Mouse (Mus musculus) adrenal gland (tissue): ENCODE results near the gene Ank3.

Source experiments
- intact Hi-C: fragments of 180-260 bp; cut with DNase I; formaldehyde crosslinking; loops from one replicate; pipeline ENCODE4 v1.15.1; 2025

The Ank3 gene

DNA sequence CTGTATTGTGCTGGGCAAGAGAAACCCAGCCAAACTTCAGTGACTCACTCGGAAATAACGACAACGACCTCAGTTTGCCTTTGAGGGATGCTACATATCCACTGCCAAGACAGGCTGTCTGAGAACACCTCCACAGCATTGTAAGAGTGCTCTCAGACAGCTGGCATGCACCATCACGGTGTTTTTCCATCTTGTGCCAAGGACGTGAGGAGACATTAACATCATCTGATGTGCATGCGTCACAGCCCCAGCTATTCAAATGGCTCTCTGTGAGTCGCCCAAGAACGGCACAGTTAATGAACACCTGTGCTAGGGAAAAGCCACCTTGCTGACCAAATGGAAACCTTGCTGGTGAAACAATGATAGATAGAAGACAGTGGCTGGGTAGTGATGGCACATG, 633.4 kb downstream of the Ank3 start:
- intact Hi-C loops = no loop called here

DNA sequence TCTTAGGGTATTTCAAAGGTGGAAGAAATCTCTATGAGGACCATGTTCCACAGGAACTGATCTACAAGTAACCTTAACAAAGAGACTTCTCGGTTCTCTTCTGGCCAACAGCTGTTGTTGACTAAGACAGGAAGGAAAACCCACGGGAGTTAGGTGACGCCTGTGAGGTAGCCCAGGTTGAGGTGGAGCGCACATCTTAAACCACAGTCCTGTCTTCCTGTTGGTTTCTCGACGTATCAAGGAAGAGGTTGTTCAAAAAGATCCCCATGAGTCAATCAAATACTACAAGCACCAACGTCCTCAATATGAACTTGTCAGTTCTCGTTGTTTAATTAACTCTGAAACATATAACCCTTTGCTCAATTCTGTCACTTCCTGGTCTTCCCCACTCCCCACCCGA, 634.4 kb downstream of the Ank3 start:
- intact Hi-C loops = no loop called here

DNA sequence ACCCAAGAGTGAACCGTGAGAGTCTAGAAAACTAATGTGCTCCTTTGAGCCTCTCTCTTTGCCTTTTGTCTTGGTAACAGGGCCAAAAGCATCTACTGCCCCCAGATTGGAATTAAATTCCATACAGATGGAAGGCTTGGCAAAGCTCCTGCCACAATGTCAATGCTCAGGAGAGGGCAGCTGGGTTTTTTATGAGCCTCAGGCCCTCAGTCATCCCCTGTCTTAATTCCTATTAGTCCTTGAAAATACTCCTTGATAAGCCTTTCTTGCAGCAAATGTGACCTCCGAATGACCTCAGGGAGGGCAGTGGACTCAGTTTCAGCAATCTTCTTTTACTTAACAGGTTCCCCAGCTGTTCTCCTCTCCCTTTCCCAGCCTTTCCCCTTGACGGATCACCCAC, 635.3 kb downstream of the Ank3 start:
- intact Hi-C loops = no loop called here

DNA sequence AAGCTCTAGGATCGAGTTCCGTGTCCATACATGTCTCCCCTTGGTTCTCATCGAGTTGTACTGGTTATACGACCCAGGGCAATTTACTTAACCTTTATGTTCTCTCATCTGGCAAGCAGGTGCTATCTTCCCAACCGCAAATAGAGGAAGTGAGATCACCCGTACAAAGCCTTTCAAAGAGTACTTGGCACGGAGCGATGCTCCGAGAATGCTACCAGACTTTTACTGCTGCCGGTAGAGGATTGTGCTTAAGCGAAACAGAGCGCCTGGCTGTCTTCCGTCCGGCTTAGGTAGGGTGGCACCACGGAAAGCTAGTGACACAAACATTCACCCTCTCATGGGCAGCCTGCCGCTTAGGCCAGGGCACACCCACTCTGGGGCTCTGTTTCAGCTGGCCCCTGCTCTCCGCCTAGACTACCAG, 641.3 kb downstream of the Ank3 start:
- intact Hi-C loops = no loop called here

- intact Hi-C loops = no loop called here
Observed at GRCm38 (mm10) chr10:70041562-70041961, 643.0 kb downstream of the Ank3 start.

GRCm38 (mm10) chr10:70045722-70046121, 647.1 kb downstream of the Ank3 start:
- intact Hi-C loops = no loop called here

GRCm38 (mm10) chr10:70049771-70050170, 651.2 kb downstream of the Ank3 start:
- intact Hi-C loops = no loop called here

DNA sequence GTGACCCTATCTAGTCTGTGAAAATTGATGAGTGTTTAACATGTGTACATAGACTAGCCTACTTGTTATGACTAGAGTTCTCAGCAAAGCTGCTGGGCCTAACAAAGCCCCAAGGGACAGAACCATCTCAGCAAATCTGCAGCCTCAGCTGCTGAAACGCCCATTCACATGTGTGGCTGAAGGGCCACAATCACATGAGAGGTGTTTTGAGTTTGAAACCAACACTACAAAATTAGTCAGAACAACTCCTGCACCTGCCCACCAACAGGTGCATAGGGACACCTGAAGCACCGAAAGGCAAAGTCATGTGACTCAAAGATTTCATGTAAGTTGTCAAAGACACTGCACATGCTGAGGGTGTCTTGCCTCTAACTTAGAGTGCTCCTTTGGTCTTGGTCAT, 656.7 kb downstream of the Ank3 start:
- intact Hi-C loops = no loop called here

DNA sequence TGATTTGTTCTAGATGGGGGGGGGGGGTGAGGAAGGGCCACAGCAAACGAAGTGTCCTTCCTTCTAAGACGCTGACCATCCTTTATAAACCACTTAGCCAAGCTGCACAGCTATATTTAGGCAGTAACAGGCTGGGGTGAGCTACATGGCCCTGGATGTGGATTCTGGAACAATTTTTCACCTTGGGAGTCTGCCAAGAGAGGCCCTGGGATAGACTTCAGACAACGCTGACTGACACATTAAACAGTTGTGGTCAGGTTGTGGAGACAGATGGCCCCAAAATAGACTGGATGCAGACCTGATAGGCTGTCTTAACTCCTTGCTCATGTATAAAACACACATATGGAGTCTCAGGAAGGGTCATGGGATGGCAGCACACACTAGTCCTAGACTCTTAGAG, 658.5 kb downstream of the Ank3 start:
- intact Hi-C loops = no loop called here

DNA sequence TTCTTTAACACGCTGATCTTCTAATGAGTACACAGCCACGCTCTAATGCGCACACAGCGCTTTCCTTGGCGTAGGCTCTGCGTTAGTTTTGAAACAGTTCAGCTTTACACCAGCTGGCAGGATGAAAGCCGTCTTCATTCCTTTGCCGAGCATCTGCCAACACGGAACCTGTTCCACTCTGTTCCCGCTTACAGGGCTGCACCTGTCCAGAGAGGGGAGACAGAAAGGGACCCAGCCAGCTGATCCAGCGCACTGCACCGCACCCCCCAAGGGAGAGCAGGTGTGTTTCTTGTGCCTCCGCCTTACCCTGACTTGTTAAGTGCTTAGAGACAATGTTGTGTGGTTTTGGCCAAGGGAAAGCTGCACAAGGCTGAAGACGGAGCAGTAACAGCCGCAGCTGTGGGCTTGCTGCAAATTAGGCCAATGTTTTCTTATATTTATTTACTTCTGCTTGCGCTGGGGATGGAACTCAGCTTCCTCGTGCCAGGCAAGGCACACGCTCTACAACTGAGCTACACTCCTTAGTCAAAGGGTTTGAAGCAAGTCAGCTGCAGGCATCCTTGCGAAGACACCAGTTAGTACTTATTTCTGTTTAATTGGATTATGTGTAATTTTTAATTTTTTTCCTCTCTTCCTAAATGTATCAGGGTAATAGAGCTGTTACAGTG, 661.6 kb downstream of the Ank3 start:
- intact Hi-C loops = no loop called here

GRCm38 (mm10) chr10:70060689-70061081, 662.1 kb downstream of the Ank3 start:
- intact Hi-C loops = no loop called here

DNA sequence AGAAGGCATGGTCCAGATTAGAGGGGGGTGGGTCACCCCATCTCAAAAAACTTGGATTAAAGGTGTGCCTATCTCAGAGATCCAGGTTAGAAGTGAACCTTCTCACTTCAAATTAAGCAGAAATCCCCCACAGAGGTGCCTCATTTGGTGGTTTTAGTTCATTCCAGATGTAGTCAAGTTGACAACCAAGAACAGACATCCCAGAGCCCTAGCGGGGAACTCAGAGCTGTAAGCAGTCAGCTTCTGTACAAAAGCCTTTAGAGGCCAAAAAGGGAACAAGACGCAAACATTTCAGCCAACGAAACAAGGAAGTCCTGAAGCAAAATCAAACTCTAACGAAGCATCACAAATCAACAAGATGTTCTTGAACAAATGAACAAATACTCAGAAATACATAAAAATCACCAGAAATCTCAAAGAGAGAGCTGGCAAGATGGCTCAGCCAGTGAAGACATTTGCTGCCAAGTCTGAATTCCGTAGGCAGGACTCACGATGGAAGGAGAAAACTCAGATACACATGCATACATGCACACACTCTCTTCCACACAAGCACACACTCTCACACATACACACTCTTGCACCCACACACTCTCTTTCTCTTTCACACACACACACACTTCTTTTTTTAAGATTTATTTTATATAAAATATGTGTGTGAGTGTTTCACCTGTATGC, 665.4 kb downstream of the Ank3 start:
- intact Hi-C loops = no loop called here

GRCm38 (mm10) chr10:70065191-70065590, 666.6 kb downstream of the Ank3 start:
- intact Hi-C loops = no loop called here

DNA sequence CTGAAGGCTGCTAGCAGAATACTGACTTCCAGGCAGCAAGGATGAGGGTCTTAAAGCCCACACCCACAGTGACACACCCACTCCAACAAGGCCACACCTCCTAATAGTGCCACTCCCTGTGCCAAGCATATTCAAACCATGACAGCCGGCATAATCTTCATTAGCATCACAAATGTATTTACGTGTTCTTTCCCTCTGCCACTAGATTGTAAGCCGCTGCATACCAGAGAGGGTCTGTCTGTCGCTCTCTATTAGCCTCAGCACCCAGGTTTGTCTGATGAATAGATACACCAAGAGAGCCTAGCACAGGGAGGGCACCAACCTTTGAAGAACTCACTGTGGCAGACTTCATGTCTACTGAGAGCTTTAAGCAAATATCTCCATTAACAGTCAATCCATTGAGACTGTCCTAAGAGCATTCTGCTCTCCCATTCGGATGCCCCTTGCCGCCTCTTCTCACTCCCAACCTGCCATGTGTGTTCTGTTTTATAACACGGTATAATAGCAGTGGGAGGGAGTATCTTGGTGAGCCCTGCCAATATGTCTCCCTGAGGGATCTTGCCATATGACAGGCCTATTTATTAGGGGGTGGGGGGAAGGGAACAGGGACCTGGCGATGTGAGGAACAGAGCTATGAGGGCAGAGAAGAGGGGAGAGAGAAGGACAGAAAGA, 668.1 kb downstream of the Ank3 start:
- intact Hi-C loops = no loop called here

DNA sequence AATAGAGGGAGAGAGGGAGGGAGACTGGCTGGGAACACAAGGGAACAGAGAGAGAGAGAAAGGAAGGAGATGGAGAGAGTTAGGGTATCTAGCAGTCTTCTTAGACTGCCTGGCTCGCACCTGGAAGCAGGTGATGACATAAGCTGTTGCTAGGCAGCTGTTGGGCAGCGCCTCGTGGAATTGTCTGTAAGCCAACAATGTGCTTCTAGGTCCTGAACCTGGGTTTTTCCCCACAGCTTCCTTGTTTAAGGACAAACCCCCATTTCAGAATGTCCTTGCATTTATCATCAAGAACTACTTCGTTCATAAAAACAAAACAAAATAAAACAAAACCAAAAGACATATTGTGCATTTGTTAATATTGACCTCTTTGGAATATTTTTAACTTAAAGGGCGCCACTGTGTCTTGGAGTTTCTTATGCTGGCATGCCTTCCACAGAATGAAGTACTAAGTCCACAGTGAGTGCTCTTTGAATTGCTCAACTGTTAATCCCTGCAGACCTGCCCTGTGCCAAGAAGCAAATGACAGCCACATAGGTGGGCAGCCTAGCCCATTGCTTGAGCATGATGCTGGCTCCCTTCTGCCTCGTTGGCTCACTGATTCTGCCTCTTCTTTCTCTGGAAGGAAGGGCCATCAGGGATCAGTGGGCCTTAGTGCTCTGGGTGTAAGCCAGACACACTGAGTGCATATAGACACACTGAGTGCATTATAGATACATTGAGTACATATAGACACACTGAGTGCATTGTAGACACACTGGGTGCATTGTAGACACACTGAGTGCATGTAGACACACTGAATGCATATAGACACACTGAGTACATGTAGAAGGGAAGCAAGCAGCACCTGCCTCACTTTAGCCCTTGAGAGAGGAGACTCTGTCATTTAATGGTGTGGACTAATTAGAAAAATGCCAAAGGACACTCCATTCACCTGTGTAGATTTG, 668.9 kb downstream of the Ank3 start:
- intact Hi-C loops = no loop called here

DNA sequence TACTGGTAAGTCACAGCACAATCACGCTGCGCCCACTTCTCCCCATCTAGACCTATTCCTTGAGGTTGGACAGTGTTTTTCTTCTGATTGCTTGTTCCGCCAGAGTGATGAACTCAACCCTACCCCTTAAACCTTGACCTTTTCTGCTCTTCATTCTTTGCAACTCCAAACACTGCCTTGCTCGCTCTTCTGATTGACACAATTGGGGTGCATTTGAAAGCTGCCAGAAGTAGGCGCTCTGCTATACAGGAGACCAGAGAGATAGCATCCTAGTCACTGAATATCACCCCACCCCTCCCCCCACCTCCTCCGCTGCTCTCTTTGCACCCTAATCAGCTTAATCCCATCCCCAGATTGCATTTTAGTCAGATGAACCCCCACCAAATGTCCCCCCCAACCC, 670.7 kb downstream of the Ank3 start:
- intact Hi-C loops = no loop called here

DNA sequence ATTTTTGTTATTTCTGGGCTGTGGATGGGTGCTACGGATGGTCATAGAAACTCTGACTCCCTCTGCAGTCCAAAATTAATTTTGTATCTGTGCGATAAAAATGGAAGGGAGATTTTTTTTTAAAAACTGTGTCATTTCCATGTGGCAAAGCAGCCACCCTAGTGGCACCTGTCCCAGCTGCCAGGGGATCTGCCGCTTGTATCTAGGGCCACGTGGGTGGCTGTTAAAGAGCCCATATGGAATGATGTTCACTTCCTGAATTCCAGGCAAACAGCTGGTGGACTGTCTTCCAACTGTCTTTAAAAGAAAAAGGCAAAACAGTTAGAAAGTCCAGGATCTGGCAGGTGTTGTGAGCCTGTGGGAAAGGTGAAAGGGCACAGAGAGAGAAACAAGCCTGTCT, 672.8 kb downstream of the Ank3 start:
- intact Hi-C loops = no loop called here
